Mouse (Mus musculus): ENCODE data around the gene Mgat5b. TPM values are rescaled to one million over a fixed set of nuclear protein-coding genes. Genes with fewer than 3 reads are reported as not detected.

Gene Mgat5b
- polyA plus RNA-seq, 1 experiment from 2014 or later = 3.8 TPM

GRCm38 (mm10) chr11:116958601-116959000 lies 39.9 kb downstream of the Mgat5b start:
- ATAC-seq (ENCODE audit: insufficient number of reproducible peaks, insufficient read depth, low FRiP score, low TSS enrichment) = no peak
- H3K36me3 ChIP-seq = no peaks in the 10 kb centered on the region
- no peaks in the 10 kb centered on the region for H3K4me1 ChIP-seq
- no peaks in the 10 kb centered on the region for H3K9me3 ChIP-seq
- H3K4me2 ChIP-seq (replicated peaks) = no peak overlapping the region
- H3K27ac ChIP-seq = no peak overlapping the region
- H3K27me3 ChIP-seq = no peaks in the 10 kb centered on the region
- 49% methylated on average over 5 of the region's 5 CpGs for WGBS
- H3K4me3 ChIP-seq = no peak overlapping the region
- no peak overlapping the region for H3K9ac ChIP-seq

- Histone ChIP-seq H3K4me3 (no peak overlapping the region), H3K4me1 (peaks cover 14% of the 10 kb centered on the region), H3K36me3 (no peaks in the 10 kb centered on the region), H3K27me3 (no peaks in the 10 kb centered on the region), H3K9ac (no peak overlapping the region), H3K27ac (peak overlapping the region; percentile 30; the same call in 1 of the 2 replicates), H3K4me2 (replicated peaks) (no peak overlapping the region), H3K9me3 (no peaks in the 10 kb centered on the region)
- no peak for ATAC-seq (ENCODE audit: insufficient number of reproducible peaks, insufficient read depth, low FRiP score, low TSS enrichment)
- 42% methylated on average over 7 of the region's 7 CpGs for WGBS
Measured at GRCm38 (mm10) chr11:116965061-116965460, 46.4 kb downstream of the Mgat5b start.

GRCm38 (mm10) chr11:116965961-116966360 lies 47.3 kb downstream of the Mgat5b start:
- no peak for ATAC-seq (ENCODE audit: insufficient number of reproducible peaks, insufficient read depth, low FRiP score, low TSS enrichment)

GRCm38 (mm10) chr11:116968586-116968985 lies 49.9 kb downstream of the Mgat5b start:
- H3K9ac ChIP-seq = no peak overlapping the region
- peaks cover 14% of the 10 kb centered on the region for H3K4me1 ChIP-seq
- no peak overlapping the region for H3K4me2 ChIP-seq (replicated peaks)
- WGBS = 76% methylated on average over 9 of the region's 9 CpGs
- no peaks in the 10 kb centered on the region for H3K27me3 ChIP-seq
- no peak overlapping the region for H3K27ac ChIP-seq
- no peak for ATAC-seq (ENCODE audit: insufficient number of reproducible peaks, insufficient read depth, low FRiP score, low TSS enrichment)
- no peaks in the 10 kb centered on the region for H3K36me3 ChIP-seq
- H3K9me3 ChIP-seq = no peaks in the 10 kb centered on the region
- no peak overlapping the region for H3K4me3 ChIP-seq

More at GRCm38 (mm10) chr11:116965961-116966360, 47.3 kb downstream of the Mgat5b start:
- H3K9ac ChIP-seq = no peak overlapping the region; the same call in 1 of the 2 replicates
- H3K36me3 ChIP-seq = no peaks in the 10 kb centered on the region
- no peak overlapping the region for H3K4me2 ChIP-seq (replicated peaks)
- WGBS = 72% methylated on average over 2 of the region's 2 CpGs
- H3K27ac ChIP-seq = no peak overlapping the region
- no peaks in the 10 kb centered on the region for H3K27me3 ChIP-seq
- no peaks in the 10 kb centered on the region for H3K9me3 ChIP-seq
- H3K4me3 ChIP-seq = no peak overlapping the region
- H3K4me1 ChIP-seq = peaks cover 14% of the 10 kb centered on the region

- no peaks in the 10 kb centered on the region for H3K27me3 ChIP-seq
- H3K36me3 ChIP-seq = no peaks in the 10 kb centered on the region
- no peak overlapping the region for H3K4me2 ChIP-seq (replicated peaks)
- WGBS = 71% methylated on average over 11 of the region's 11 CpGs
- ATAC-seq (ENCODE audit: insufficient number of reproducible peaks, insufficient read depth, low FRiP score, low TSS enrichment) = no peak
- no peak overlapping the region for H3K4me3 ChIP-seq
- no peak overlapping the region for H3K9ac ChIP-seq
- peaks cover 14% of the 10 kb centered on the region for H3K4me1 ChIP-seq
- no peak overlapping the region for H3K27ac ChIP-seq
- no peaks in the 10 kb centered on the region for H3K9me3 ChIP-seq
Measured at GRCm38 (mm10) chr11:116969498-116969897, 50.8 kb downstream of the Mgat5b start.

DNA sequence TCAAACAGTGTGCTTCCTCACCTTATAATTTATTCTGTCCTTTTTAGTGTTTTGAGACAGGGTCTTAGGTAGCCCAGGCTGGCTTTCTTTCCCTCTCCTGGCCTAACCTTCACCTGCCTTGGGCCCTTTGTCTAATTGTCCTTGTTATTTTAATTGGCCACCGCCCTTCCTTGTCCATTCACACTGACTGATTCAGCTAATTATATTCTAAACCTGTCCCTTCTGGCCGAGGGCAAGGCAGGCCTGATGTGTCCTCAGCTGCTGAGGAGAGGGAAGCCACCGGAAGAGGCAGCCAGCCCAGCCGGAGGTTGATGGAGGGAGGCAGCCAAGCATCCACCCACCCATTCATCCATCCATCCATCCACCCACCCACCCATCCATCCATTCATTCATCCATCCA lies 52.2 kb downstream of the Mgat5b start:
- peaks cover 2% of the 10 kb centered on the region; the same call in 1 of the 2 replicates for H3K4me1 ChIP-seq
- no peaks in the 10 kb centered on the region for H3K36me3 ChIP-seq
- 70% methylated on average over 4 of the region's 4 CpGs for WGBS
- H3K27me3 ChIP-seq = no peaks in the 10 kb centered on the region
- ATAC-seq (ENCODE audit: insufficient number of reproducible peaks, insufficient read depth, low FRiP score, low TSS enrichment) = no peak
- H3K4me2 ChIP-seq (replicated peaks) = no peak overlapping the region
- no peaks in the 10 kb centered on the region for H3K9me3 ChIP-seq
- no peak overlapping the region for H3K9ac ChIP-seq
- H3K27ac ChIP-seq = no peak overlapping the region
- no peak overlapping the region for H3K4me3 ChIP-seq

DNA sequence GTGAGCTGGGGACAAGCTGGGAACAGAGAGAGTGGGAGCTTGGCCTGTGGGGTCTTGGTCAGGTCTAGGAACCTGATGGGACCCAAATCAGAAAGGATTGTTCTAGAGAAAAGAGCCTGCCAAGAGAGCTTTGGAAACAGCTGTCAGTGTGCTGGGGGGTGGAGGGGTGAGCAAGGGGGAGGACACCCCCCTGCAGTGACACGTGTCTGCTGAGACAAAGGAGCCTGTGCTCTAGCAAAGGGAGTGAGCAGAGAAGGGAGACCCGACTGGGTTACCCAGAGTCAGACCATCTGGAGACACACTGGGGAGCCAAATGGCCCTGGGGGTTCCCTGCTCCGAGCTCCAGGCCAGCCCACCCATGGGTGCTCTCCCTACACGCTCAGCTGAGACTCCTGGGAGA lies 54.2 kb downstream of the Mgat5b start:
- no peaks in the 10 kb centered on the region for H3K4me1 ChIP-seq
- no peak overlapping the region for H3K4me3 ChIP-seq
- no peak for ATAC-seq (ENCODE audit: insufficient number of reproducible peaks, insufficient read depth, low FRiP score, low TSS enrichment)
- H3K9ac ChIP-seq = no peak overlapping the region
- no peaks in the 10 kb centered on the region for H3K36me3 ChIP-seq
- no peaks in the 10 kb centered on the region for H3K27me3 ChIP-seq
- H3K9me3 ChIP-seq = no peaks in the 10 kb centered on the region
- no peak overlapping the region for H3K4me2 ChIP-seq (replicated peaks)
- no peak overlapping the region for H3K27ac ChIP-seq
- WGBS = 57% methylated on average over 4 of the region's 4 CpGs

- ATAC-seq (ENCODE audit: insufficient number of reproducible peaks, insufficient read depth, low FRiP score, low TSS enrichment) = no peak
- no peak overlapping the region for H3K4me2 ChIP-seq (replicated peaks)
- 92% methylated on average over 9 of the region's 9 CpGs for WGBS
- no peaks in the 10 kb centered on the region for H3K36me3 ChIP-seq
- no peak overlapping the region for H3K4me3 ChIP-seq
- no peak overlapping the region for H3K9ac ChIP-seq
- no peaks in the 10 kb centered on the region for H3K4me1 ChIP-seq
- H3K9me3 ChIP-seq = no peaks in the 10 kb centered on the region
- H3K27me3 ChIP-seq = no peaks in the 10 kb centered on the region
- no peak overlapping the region for H3K27ac ChIP-seq
Measured at GRCm38 (mm10) chr11:116973508-116973907, 54.8 kb downstream of the Mgat5b start.

DNA sequence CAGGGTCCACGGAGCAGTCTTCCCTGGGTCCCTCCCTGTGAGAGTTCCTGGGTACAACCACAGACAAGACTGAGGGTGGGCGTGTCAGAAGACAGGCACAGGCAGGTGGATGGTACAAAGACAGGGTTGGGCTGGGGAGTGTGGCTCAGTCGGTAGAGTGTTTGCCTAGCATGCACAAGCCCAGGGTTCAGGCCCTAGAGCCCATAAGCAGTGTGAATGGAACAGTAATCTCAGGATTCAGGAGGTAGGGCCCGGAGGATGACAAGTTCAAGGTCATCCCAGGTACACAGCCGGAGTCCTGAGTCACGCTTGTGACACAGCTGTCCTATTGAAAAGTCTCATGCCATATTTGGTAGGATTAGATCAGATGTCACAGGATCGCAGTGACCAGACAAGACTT lies 55.7 kb downstream of the Mgat5b start:
- no peaks in the 10 kb centered on the region for H3K36me3 ChIP-seq
- no peak overlapping the region for H3K9ac ChIP-seq
- H3K27ac ChIP-seq = no peak overlapping the region
- H3K4me3 ChIP-seq = no peak overlapping the region
- no peak overlapping the region for H3K4me2 ChIP-seq (replicated peaks)
- no peak for ATAC-seq (ENCODE audit: insufficient number of reproducible peaks, insufficient read depth, low FRiP score, low TSS enrichment)
- H3K9me3 ChIP-seq = no peaks in the 10 kb centered on the region
- no peaks in the 10 kb centered on the region for H3K27me3 ChIP-seq
- H3K4me1 ChIP-seq = no peaks in the 10 kb centered on the region
- 88% methylated on average over 7 of the region's 7 CpGs for WGBS

- ATAC-seq (ENCODE audit: insufficient number of reproducible peaks, insufficient read depth, low FRiP score, low TSS enrichment) = no peak; the same call in 1 of the 2 replicates
- H3K27me3 ChIP-seq = no peaks in the 10 kb centered on the region
- H3K9ac ChIP-seq = no peak overlapping the region
- no peak overlapping the region for H3K4me2 ChIP-seq (replicated peaks)
- peaks cover 16% of the 10 kb centered on the region for H3K4me1 ChIP-seq
- H3K27ac ChIP-seq = 0 out of 2 replicates have a peak overlapping the region, but pooled peaks have one; percentile 48
- 37% methylated on average over 5 of the region's 5 CpGs for WGBS
- H3K36me3 ChIP-seq = no peaks in the 10 kb centered on the region
- H3K9me3 ChIP-seq = no peaks in the 10 kb centered on the region
- H3K4me3 ChIP-seq = no peak overlapping the region
Measured at GRCm38 (mm10) chr11:116980313-116980712, 61.6 kb downstream of the Mgat5b start.

DNA sequence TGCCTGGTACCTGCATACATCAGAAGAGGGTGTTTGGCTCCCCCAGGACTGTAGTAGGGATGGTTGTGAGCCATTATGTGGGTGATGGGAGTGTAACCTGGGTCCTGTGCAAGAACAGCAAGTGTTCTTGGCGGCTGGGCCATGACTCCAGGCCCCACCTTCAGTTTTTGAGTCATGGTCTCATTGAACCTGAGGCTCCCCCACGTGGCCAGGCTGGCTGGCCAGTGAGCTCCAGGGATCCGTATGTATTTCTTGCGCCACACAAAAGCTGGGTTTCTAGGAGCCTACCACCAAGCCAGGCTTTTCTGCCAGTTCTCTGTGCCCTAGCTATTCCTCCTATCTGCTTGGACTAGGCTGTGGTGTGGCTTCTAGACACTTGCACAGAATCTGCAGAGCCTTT lies 63.9 kb downstream of the Mgat5b start:
- Histone ChIP-seq H3K27ac (no peak overlapping the region), H3K27me3 (no peaks in the 10 kb centered on the region), H3K36me3 (no peaks in the 10 kb centered on the region), H3K4me2 (replicated peaks) (no peak overlapping the region), H3K4me1 (peaks cover 16% of the 10 kb centered on the region), H3K9ac (no peak overlapping the region), H3K9me3 (no peaks in the 10 kb centered on the region), H3K4me3 (no peak overlapping the region)
- 54% methylated on average over 4 of the region's 4 CpGs for WGBS
- no peak for ATAC-seq (ENCODE audit: insufficient number of reproducible peaks, insufficient read depth, low FRiP score, low TSS enrichment)

DNA sequence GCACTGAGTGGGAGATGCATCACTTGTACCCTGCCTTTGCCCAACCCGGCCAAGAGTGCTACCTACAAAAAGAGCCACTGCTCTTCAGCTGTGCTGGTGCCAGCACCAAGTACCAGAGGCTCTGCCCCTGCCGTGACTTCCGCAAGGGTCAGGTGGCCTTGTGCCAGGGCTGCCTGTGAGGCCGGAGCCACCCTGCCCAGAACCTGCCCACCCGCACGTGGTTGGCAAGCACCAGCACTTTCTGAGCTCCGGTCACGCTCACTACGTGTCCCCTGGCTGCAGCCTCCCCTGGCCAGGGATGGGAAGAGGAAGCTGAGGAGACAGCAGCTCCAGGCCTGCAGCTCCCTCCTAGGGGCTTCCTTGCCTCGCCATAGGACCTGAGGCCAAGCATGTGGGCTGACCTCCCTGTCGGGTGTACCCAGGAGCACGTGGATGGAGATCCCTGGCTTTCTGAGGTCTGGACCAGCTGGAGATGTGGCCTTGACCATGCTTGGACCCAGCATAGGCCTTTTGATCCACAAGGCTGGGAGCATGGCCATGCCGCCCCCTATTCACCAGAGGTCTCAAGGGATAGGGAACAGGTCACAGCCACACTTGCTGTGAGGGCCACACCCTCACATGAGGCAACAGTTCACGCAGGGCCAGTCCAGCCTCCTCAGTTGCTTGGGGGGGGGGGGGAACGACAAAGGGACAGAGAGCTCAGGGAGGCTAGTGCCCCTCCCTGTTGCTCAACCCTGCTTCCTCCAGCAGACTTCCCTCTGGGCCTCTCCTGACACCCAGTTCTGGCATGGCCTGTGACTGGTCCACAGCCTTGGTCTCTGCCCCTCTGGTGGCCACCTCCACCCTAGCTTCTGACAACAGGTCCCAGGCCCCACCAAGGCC lies 67.1 kb downstream of the Mgat5b start:
- H3K27ac ChIP-seq = no peak overlapping the region
- WGBS = 81% methylated on average over 15 of the region's 15 CpGs
- peaks cover 2% of the 10 kb centered on the region for H3K4me1 ChIP-seq
- no peak overlapping the region for H3K4me2 ChIP-seq (replicated peaks)
- no peak overlapping the region for H3K4me3 ChIP-seq
- no peaks in the 10 kb centered on the region for H3K9me3 ChIP-seq
- no peak overlapping the region for H3K9ac ChIP-seq
- no peaks in the 10 kb centered on the region for H3K36me3 ChIP-seq
- H3K27me3 ChIP-seq = no peaks in the 10 kb centered on the region
- no peak for ATAC-seq (ENCODE audit: insufficient number of reproducible peaks, insufficient read depth, low FRiP score, low TSS enrichment)
